Mouse (Mus musculus): ENCODE results near the gene Nuak1.

- TF ChIP-seq CTCF (IDR thresholded peaks at IDR 0.05; ENCODE audit: low read depth, low read length) (no peak), POLR2A (IDR thresholded peaks at IDR 0.05; ENCODE audit: extremely low read depth, insufficient read depth, low read length) (no peak)
Measured at GRCm38 (mm10) chr10:84379366-84379765, 61.0 kb downstream of the Nuak1 start.

Measured in liver, adult 2 months (tissue).